Mouse (Mus musculus) bone marrow macrophage, adult 2 months (primary cell): ENCODE results near the gene Adgrl1.

Source experiments
- CTCF ChIP-seq: IDR thresholded peaks from 2 replicates; pipeline ENCODE4 v1.5.1; 2012; ENCODE audit warnings: low read depth, mild to moderate bottlenecking, low read length, moderate library complexity
- POLR2A ChIP-seq: IDR thresholded peaks from 2 replicates; pipeline ENCODE4 v1.6.1; 2012; ENCODE audit warnings: mild to moderate bottlenecking, low read depth, low read length, borderline replicate concordance

GRCm38 (mm10) chr8:83956789-83957188 is 56.9 kb downstream of the Adgrl1 start:
- TF ChIP-seq CTCF (0 out of 2 replicates have a peak, but pooled peaks have one; percentile 10), POLR2A (no peak)
